Mouse (Mus musculus): ENCODE measurements at regions not wholly inside any gene's neighbourhood (a gene's known extent, or its start where the extent isn't known, plus 50 kb on each side); places are given as distances from the start of the nearest gene placed in this dataset.

DNA sequence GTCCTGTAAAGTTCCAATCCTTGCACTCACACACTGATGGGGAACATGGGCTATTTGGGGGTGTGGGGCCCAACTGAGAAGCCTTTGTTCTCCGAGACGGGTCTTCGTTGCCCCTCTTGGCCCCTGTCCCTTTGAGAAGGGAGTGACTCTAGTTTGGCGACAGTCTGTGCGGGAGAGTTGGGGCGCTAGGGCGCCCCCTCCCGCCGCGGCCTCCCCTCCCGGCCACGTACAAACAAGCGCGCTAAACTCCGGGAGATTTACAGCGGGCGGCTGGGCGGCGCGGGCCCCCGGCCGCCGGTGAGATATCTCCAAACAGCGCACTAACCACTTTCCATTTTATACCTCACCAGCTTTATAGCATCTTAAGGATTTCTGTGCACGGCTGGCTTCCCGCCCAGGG, 77.4 kb downstream of the Hif1an start:
- no peak for TF ChIP-seq CTCF (IDR thresholded peaks at IDR 0.05; ENCODE audit: extremely low read depth, insufficient read depth, low read length)
- no peak for TF ChIP-seq POLR2A (IDR thresholded peaks at IDR 0.05; ENCODE audit: extremely low read depth, insufficient read depth, low read length)

Measured in cortical plate, adult 2 months (tissue).